In genomic region chr15:102625687-102626055, GRCm38 (mm10) we compare ENCODE assay signal across 8 mouse cellular contexts. TPM values are rescaled to one million over a fixed set of nuclear protein-coding genes. Genes with fewer than 3 reads are reported as not detected.
DNase-seq lines count a peak whose midpoint lies in the region; ATAC-seq and TF ChIP-seq lines count a peak whose summit lies in the region.

No protein-coding gene starts in this region.

- no peaks in the 10 kb centered on the region for H3K36me3 ChIP-seq in neural tube, embryonic 11.5 days (ENCODE audit: control insufficient read depth, insufficient read depth, low read length)
- H3K36me3 ChIP-seq in hindbrain, embryonic 13.5 days, result no peaks in the 10 kb centered on the region
- H3K36me3 ChIP-seq in macrophage (ENCODE audit: inconsistent target), result no peaks in the 10 kb centered on the region
- H3K36me3 ChIP-seq in stomach, postnatal 0 days (ENCODE audit: control insufficient read depth, insufficient read depth, low read length), result no peaks in the 10 kb centered on the region

- peak overlapping the region; percentile 56 for H3K4me3 ChIP-seq in neural tube, embryonic 11.5 days (ENCODE audit: low read depth, low read length)
- peak overlapping the region; percentile 59 for H3K4me3 ChIP-seq in hindbrain, embryonic 13.5 days
- H3K4me3 ChIP-seq in macrophage (ENCODE audit: inconsistent target), result peak overlapping the region; percentile 97
- peak overlapping the region; percentile 72 for H3K4me3 ChIP-seq in stomach, postnatal 0 days (ENCODE audit: low read depth, low read length)

- H3K4me2 ChIP-seq in neural tube, embryonic 11.5 days (ENCODE audit: low read depth), result peak overlapping the region; percentile 85
- peak overlapping the region; percentile 88 for H3K4me2 ChIP-seq in hindbrain, embryonic 13.5 days
- H3K4me2 ChIP-seq in stomach, postnatal 0 days (replicated peaks; ENCODE audit: low read depth), result peak overlapping the region; percentile 62

- no peak for TF ChIP-seq EP300 in stomach, postnatal 0 days (optimal IDR thresholded peaks at IDR 0.05)

- DNase-seq in cerebellum, adult 9-10 months, result no peak
- no peak for DNase-seq in neural tube, embryonic 11.5 days (ENCODE audit: low spot score)
- no peak for DNase-seq in neural tube, embryonic 10.5 days (ENCODE audit: extremely low spot score, low spot score)
- DNase-seq in stomach, postnatal 0 days (ENCODE audit: low spot score), result no peak
- no peak for DNase-seq in embryo, embryonic 10.5 days (ENCODE audit: low spot score)

- peak overlapping the region; percentile 77 for H3K9ac ChIP-seq in neural tube, embryonic 11.5 days (ENCODE audit: low read length)
- H3K9ac ChIP-seq in hindbrain, embryonic 13.5 days, result peak overlapping the region; percentile 77
- peak overlapping the region; percentile 56 for H3K9ac ChIP-seq in stomach, postnatal 0 days (ENCODE audit: low read length)

- peak overlapping the region; percentile 93 for H3K27ac ChIP-seq in neural tube, embryonic 11.5 days (ENCODE audit: low read depth, low read length)
- H3K27ac ChIP-seq in hindbrain, embryonic 13.5 days, result peak overlapping the region; percentile 96
- H3K27ac ChIP-seq in macrophage, result peak overlapping the region; percentile 86
- H3K27ac ChIP-seq in stomach, postnatal 0 days (replicated peaks), result peak overlapping the region; percentile 99

- no peaks in the 10 kb centered on the region for H3K27me3 ChIP-seq in neural tube, embryonic 11.5 days (ENCODE audit: control insufficient read depth, insufficient read depth, low read length)
- H3K27me3 ChIP-seq in hindbrain, embryonic 13.5 days, result no peaks in the 10 kb centered on the region
- H3K27me3 ChIP-seq in stomach, postnatal 0 days (ENCODE audit: control insufficient read depth, insufficient read depth, low read length), result no peaks in the 10 kb centered on the region

- peaks cover 8% of the 10 kb centered on the region for H3K4me1 ChIP-seq in neural tube, embryonic 11.5 days (ENCODE audit: control insufficient read depth, insufficient read depth, low read length)
- peaks cover 19% of the 10 kb centered on the region for H3K4me1 ChIP-seq in hindbrain, embryonic 13.5 days (replicated peaks)
- no peaks in the 10 kb centered on the region for H3K4me1 ChIP-seq in stomach, postnatal 0 days (replicated peaks; ENCODE audit: control insufficient read depth, insufficient read depth)

- ATAC-seq in cerebellum, adult (ENCODE audit: insufficient number of reproducible peaks, low FRiP score, low TSS enrichment), result peak; percentile 19
- no peak for ATAC-seq in neural tube, embryonic 11.5 days (ENCODE audit: insufficient read depth, low FRiP score, low TSS enrichment)
- peak; percentile 43 for ATAC-seq in hindbrain, embryonic 13.5 days (ENCODE audit: low FRiP score)
- ATAC-seq in stomach, postnatal 0 days (ENCODE audit: low FRiP score, low TSS enrichment), result no peak; the same call in 1 of the 2 replicates

- 2% methylated on average over 18 of the region's 18 CpGs for WGBS in neural tube, embryonic 11.5 days
- under 1% methylated on average over 18 of the region's 18 CpGs for WGBS in hindbrain, embryonic 13.5 days
- whole genome bisulfite sequencing in macrophage (ENCODE audit: missing documents), result 1% methylated on average over 18 of the region's 18 CpGs
- WGBS in stomach, postnatal 0 days, result under 1% methylated on average over 18 of the region's 18 CpGs

- no peaks in the 10 kb centered on the region for H3K9me3 ChIP-seq in neural tube, embryonic 11.5 days (ENCODE audit: control insufficient read depth, low read length)
- no peaks in the 10 kb centered on the region for H3K9me3 ChIP-seq in hindbrain, embryonic 13.5 days
- H3K9me3 ChIP-seq in stomach, postnatal 0 days (ENCODE audit: control insufficient read depth, low read length), result no peaks in the 10 kb centered on the region

- peak; percentile 17; the same call in 1 of the 2 replicates for TF ChIP-seq CTCF in stomach, postnatal 0 days (IDR thresholded peaks at IDR 0.05; ENCODE audit: low read depth)

- H3K79me2 ChIP-seq in macrophage (ENCODE audit: inconsistent target), result peaks cover 43% of the 10 kb centered on the region

RNA-seq across cellular contexts. Expression of gene Atf7, which starts 0.4 kb away (rescaled TPM):
- 14.2 and 18.4 TPM in 2 replicates for polyA plus RNA-seq in neural tube, embryonic 11.5 days (2014; fragmentation: Nextera tagmentation; extraction: Ambion mirVana)
- 19.7 and 21.1 TPM in 2 replicates for polyA plus RNA-seq in hindbrain, embryonic 13.5 days (2015; fragmentation: Nextera tagmentation; extraction: Ambion mirVana)
- 100 to 1,000 TPM in 19 of 26 experiments, 10 to 100 TPM in 7; 64.8 to 224 (median 147) TPM for total RNA-seq in macrophage (2018; cell fraction: chromatin; rRNA removed)
- total RNA-seq in macrophage (2018; cell fraction: cytosol; rRNA removed), result 10 to 100 TPM; 48.9 to 92.4 (median 83.0) TPM
- total RNA-seq in macrophage (2018; cell fraction: nucleus; rRNA removed), result 100 to 1,000 TPM in 18 of 26 experiments, 10 to 100 TPM in 8; 62.7 to 255 (median 126) TPM
- 36.4 to 59.3 TPM (median 45.3 TPM) in 3 replicates for polyA plus RNA-seq in macrophage (2018)
- polyA plus RNA-seq in stomach, postnatal 0 days (2015; fragmentation: Nextera tagmentation; extraction: Ambion mirVana), result 17.0 and 17.3 TPM in 2 replicates

RNA-seq across cellular contexts. Expression of gene Gm28047, which starts 0.8 kb away (rescaled TPM):
- polyA plus RNA-seq in neural tube, embryonic 11.5 days (2014; fragmentation: Nextera tagmentation; extraction: Ambion mirVana), result not detected in 2 replicates
- polyA plus RNA-seq in hindbrain, embryonic 13.5 days (2015; fragmentation: Nextera tagmentation; extraction: Ambion mirVana), result not detected in 2 replicates
- 1 to 10 TPM in 1 of 26 experiments, not detected in 25; 1.0 TPM for total RNA-seq in macrophage (2018; cell fraction: chromatin; rRNA removed)
- under 1 TPM in 7 of 26 experiments, not detected in 19; 0.10 to 0.95 (median 0.22) TPM for total RNA-seq in macrophage (2018; cell fraction: cytosol; rRNA removed)
- total RNA-seq in macrophage (2018; cell fraction: nucleus; rRNA removed), result 1 to 10 TPM in 3 of 26 experiments, under 1 TPM in 1, not detected in 22; 0.67 to 6.6 (median 1.1) TPM
- polyA plus RNA-seq in macrophage (2018), result 0.19 TPM in 1 of 3 replicates, not detected in the others
- polyA plus RNA-seq in stomach, postnatal 0 days (2015; fragmentation: Nextera tagmentation; extraction: Ambion mirVana), result not detected in 2 replicates

RNA-seq across cellular contexts. Expression of gene Atp5g2, which starts 46.5 kb away (rescaled TPM):
- 64.9 and 66.5 TPM in 2 replicates for polyA plus RNA-seq in neural tube, embryonic 11.5 days (2014; fragmentation: Nextera tagmentation; extraction: Ambion mirVana)
- polyA plus RNA-seq in hindbrain, embryonic 13.5 days (2015; fragmentation: Nextera tagmentation; extraction: Ambion mirVana), result 48.7 and 56.4 TPM in 2 replicates
- total RNA-seq in macrophage (2018; cell fraction: chromatin; rRNA removed), result 10 to 100 TPM in 23 of 26 experiments, 1 to 10 TPM in 3; 3.2 to 47.9 (median 19.3) TPM
- 100 to 1,000 TPM; 127 to 273 (median 180) TPM for total RNA-seq in macrophage (2018; cell fraction: cytosol; rRNA removed)
- total RNA-seq in macrophage (2018; cell fraction: nucleus; rRNA removed), result 10 to 100 TPM; 17.7 to 73.0 (median 39.7) TPM
- 113 to 295 TPM (median 267 TPM) in 3 replicates for polyA plus RNA-seq in macrophage (2018)
- 66.6 and 71.4 TPM in 2 replicates for polyA plus RNA-seq in stomach, postnatal 0 days (2015; fragmentation: Nextera tagmentation; extraction: Ambion mirVana)

Comparison
In these comparisons a context has a peak if more than half of its experiments do, and no peak if none do; other contexts are left out.
1. ATAC-seq: peak in cerebellum, adult (single experiment) and hindbrain, embryonic 13.5 days (single experiment); none in neural tube, embryonic 11.5 days (single experiment) and stomach, postnatal 0 days (single experiment).
2. Peak in every context shown above with its lines, with median percentiles within 50 percentile points of each other: H3K27ac ChIP-seq, H3K4me2 ChIP-seq, H3K4me3 ChIP-seq and H3K9ac ChIP-seq.